Mouse (Mus musculus) heart, postnatal 0 days (tissue): ENCODE data around the gene Gtf2h2. TPM values are rescaled to one million over a fixed set of nuclear protein-coding genes. Genes with fewer than 3 reads are reported as not detected.

Source experiments
- ATAC-seq: fragments of 200-750 bp; cut with Nextera tagmentation; 2 replicates; pipeline ENCODE4 v1.8.0; 2017; ENCODE audit warnings: low read depth, moderate number of reproducible peaks, moderate library complexity; ENCODE audit not compliant: insufficient read depth
- DNase-seq: peaks from one replicate; pipeline ENCODE4 v3.0.0-alpha.2; 2016; ENCODE audit warnings: low spot score
- H3K27ac ChIP-seq: fragments of 300-500 bp; sonication (generic); 2 replicates; pipeline ENCODE4 v1.5.1; 2014; ENCODE audit warnings: low read depth, mild to moderate bottlenecking
- H3K27me3 ChIP-seq: fragments of 300-500 bp; sonication (generic); 2 replicates; pipeline ENCODE4 v1.6.1; 2014; ENCODE audit warnings: low read length, mixed read lengths; ENCODE audit not compliant: control insufficient read depth, insufficient read depth
- H3K36me3 ChIP-seq: fragments of 300-500 bp; sonication (generic); replicated peaks from 2 replicates; pipeline ENCODE4 v1.6.1; 2014; ENCODE audit warnings: low read length, mixed read lengths; ENCODE audit not compliant: control insufficient read depth, insufficient read depth
- H3K4me1 ChIP-seq: fragments of 300-500 bp; sonication (generic); 2 replicates; pipeline ENCODE4 v1.6.1; 2014; ENCODE audit warnings: antibody characterized with exemption; ENCODE audit not compliant: control insufficient read depth, insufficient read depth
- H3K4me2 ChIP-seq: fragments of 300-500 bp; sonication (generic); 2 replicates; pipeline ENCODE4 v1.6.1; 2014; ENCODE audit warnings: low read depth, mild to moderate bottlenecking, low read length, moderate library complexity
- H3K4me3 ChIP-seq: fragments of 300-500 bp; sonication (generic); 2 replicates; pipeline ENCODE4 v1.5.1; 2014; ENCODE audit warnings: low read depth, low read length
- H3K9ac ChIP-seq: fragments of 300-500 bp; sonication (generic); replicated peaks from 2 replicates; pipeline ENCODE4 v1.6.1; 2014; ENCODE audit warnings: low read depth, low read length, mixed read lengths
- H3K9me3 ChIP-seq: fragments of 300-500 bp; sonication (generic); replicated peaks from 2 replicates; pipeline ENCODE4 v1.6.1; 2016; ENCODE audit warnings: low read length; ENCODE audit not compliant: control insufficient read depth
- CTCF ChIP-seq: IDR thresholded peaks from 2 replicates; pipeline ENCODE4 v1.5.1; 2016; ENCODE audit warnings: antibody characterized with exemption, control low read depth, low read depth
- EP300 ChIP-seq: IDR thresholded peaks from 2 replicates; pipeline ENCODE4 v1.6.1; 2016; ENCODE audit warnings: antibody characterized with exemption, low read depth
- WGBS: fragments of 180-500 bp; shearing (Covaris S2); extraction: QIAGEN DNeasy Blood & Tissue Kit; methylation state at CpG from one replicate; pipeline ENCODE4 v1.1.7; 2014; 5-methylcytosine and 5-hydroxymethylcytosine counted together
- polyA plus RNA-seq: library from polyadenylated mRNA; unstranded; fragments of >200 nt; fragmentation: Nextera tagmentation; extraction: Ambion mirVana; gene quantifications from 2 replicates; pipeline ENCODE4 v1.2.1, GENCODE M21; 2015
- total RNA-seq: library from RNA; depleted of rRNA; stranded (reverse); fragments of >200 nt; gene quantifications from 2 replicates; pipeline ENCODE4 v1.2.3, GENCODE M21; 2014; ENCODE audit warnings: low replicate concordance

Gtf2h2 gene
- total and polyA plus RNA-seq, 2 experiments from 2014 or later, result 10.2 to 32.5 TPM

- no peak for ATAC-seq
- no peak overlapping the region for H3K4me3 ChIP-seq
- DNase-seq, result no peak
- H3K9me3 ChIP-seq, result no peaks in the 10 kb centered on the region
- no peaks in the 10 kb centered on the region for H3K27me3 ChIP-seq
- H3K9ac ChIP-seq, result no peak overlapping the region
- H3K36me3 ChIP-seq, result no peaks in the 10 kb centered on the region
- no peak for TF ChIP-seq CTCF
- no peak for TF ChIP-seq EP300
- no peak overlapping the region for H3K4me2 ChIP-seq
- no peak overlapping the region for H3K27ac ChIP-seq
- 78% methylated on average over 6 of the region's 6 CpGs for WGBS
- no peaks in the 10 kb centered on the region for H3K4me1 ChIP-seq
Observed at GRCm38 (mm10) chr13:100524896-100525295, 32.5 kb upstream of the Gtf2h2 start.

DNA sequence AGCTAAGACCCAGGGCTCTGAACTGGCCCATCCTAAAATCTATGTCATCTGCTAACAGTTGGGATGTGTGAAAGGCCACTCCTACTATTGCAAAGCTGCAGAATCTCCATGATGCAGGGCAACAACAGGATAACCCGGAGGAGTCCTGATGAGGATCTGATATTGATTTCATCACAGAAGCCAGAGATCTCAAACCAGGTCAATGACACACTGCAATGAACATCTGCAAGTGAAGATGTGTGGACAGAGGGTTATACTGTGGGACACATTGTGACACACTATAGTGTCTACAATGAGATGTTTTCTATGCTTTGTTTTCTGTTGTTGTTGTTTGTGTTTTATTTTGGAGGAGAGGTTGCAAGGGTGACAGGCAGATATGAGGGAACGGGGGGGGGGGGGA lies 31.3 kb upstream of the Gtf2h2 start:
- no peaks in the 10 kb centered on the region for H3K9me3 ChIP-seq
- TF ChIP-seq EP300 (no peak), CTCF (no peak)
- WGBS, result 76% methylated on average over 2 of the region's 2 CpGs
- DNase-seq (no peak), ATAC-seq (no peak)
- no peak overlapping the region for H3K9ac ChIP-seq
- no peak overlapping the region for H3K27ac ChIP-seq
- H3K4me2 ChIP-seq, result no peak overlapping the region
- no peak overlapping the region for H3K4me3 ChIP-seq
- no peaks in the 10 kb centered on the region for H3K36me3 ChIP-seq
- H3K4me1 ChIP-seq, result no peaks in the 10 kb centered on the region
- no peaks in the 10 kb centered on the region for H3K27me3 ChIP-seq

DNA sequence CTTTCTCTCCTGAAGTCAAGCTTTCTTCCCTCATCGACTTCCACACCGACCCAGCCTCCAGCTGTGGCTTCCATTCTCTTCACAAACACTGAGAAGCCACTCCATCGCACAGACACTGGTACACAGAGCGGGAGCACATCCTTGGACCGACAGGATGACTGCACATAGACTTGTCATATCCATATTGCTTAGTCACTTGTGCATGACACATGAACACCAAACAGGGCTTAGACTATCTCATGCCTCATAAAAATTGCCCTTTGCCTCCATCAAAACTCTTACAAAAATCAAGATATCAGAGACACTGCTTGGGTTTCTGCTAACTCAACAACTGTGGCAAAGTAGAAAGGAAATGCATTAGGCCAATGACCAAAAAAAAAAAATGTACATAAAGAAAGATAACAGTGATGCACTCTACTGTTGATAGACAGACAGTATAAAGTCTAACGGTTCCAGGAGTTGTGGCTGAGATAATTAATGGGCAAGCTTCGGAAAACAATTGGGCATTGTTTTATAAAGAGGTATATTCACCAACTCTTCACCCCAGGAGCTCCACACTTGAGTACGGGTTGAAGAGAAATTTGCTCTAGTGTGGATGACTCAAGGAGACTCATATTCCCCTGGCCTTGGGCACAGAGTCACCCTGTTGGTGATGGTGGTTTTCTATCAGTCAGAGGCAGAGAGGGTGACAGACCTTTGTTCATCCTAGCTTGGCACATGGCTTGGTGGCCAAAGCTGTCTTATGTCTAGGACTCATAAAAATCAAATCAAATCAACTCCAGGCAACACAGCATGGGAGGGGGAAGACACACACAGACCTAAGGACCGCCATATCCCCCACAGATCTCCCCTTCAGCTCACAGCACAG lies 29.6 kb upstream of the Gtf2h2 start:
- Histone ChIP-seq H3K36me3 (no peaks in the 10 kb centered on the region), H3K9me3 (no peaks in the 10 kb centered on the region), H3K4me2 (no peak overlapping the region), H3K27ac (no peak overlapping the region), H3K4me3 (no peak overlapping the region), H3K4me1 (no peaks in the 10 kb centered on the region), H3K27me3 (no peaks in the 10 kb centered on the region), H3K9ac (no peak overlapping the region)
- TF ChIP-seq CTCF (no peak), EP300 (no peak)
- WGBS, result 75% methylated on average over 9 of the region's 9 CpGs
- DNase-seq, result no peak
- no peak for ATAC-seq

DNA sequence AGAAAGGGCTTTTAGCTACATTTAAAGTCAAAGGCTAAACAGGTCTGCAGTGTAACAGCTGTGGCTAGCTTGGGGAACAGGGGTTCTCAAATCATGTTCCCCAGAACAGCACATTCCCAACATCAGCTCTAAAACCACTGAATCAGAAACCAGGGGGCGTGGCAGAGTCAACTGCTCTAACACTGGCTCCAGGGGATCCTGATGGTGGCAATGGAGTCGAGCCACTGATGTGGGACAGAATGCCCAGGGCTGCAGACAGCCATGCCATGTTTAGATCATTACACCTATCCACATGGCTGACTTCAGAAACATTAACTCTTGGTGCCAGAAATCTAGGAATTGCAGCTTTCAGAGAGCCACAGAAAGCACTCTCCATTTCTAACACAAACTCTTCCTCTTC lies 26.8 kb upstream of the Gtf2h2 start:
- H3K9ac ChIP-seq, result no peak overlapping the region
- DNase-seq (no peak), ATAC-seq (no peak)
- no peak overlapping the region for H3K4me3 ChIP-seq
- no peaks in the 10 kb centered on the region for H3K4me1 ChIP-seq
- H3K9me3 ChIP-seq, result no peaks in the 10 kb centered on the region
- WGBS, result 63% methylated on average over 2 of the region's 2 CpGs
- TF ChIP-seq CTCF (no peak), EP300 (no peak)
- H3K4me2 ChIP-seq, result no peak overlapping the region
- no peak overlapping the region for H3K27ac ChIP-seq
- H3K36me3 ChIP-seq, result no peaks in the 10 kb centered on the region
- no peaks in the 10 kb centered on the region for H3K27me3 ChIP-seq

- no peak overlapping the region for H3K4me3 ChIP-seq
- H3K9me3 ChIP-seq, result no peaks in the 10 kb centered on the region
- no peaks in the 10 kb centered on the region for H3K36me3 ChIP-seq
- no peak overlapping the region for H3K4me2 ChIP-seq
- no peaks in the 10 kb centered on the region for H3K27me3 ChIP-seq
- H3K9ac ChIP-seq, result no peak overlapping the region
- no peak overlapping the region for H3K27ac ChIP-seq
- ATAC-seq (no peak), DNase-seq (no peak)
- 68% methylated on average over 6 of the region's 6 CpGs for WGBS
- H3K4me1 ChIP-seq, result no peaks in the 10 kb centered on the region
- TF ChIP-seq EP300 (no peak), CTCF (no peak)
Observed at GRCm38 (mm10) chr13:100518191-100518590, 25.8 kb upstream of the Gtf2h2 start.
